Mouse (Mus musculus) cerebellum, postnatal 14 days (tissue): Measurements from ENCODE around the gene Ripor2.
A peak's percentile ranks its signal among the peaks of the same experiment; 100 is the strongest.

ENCODE experiments used
- DNase-seq, 2 experiments: peaks; one replicate each; pipeline ENCODE4 v3.0.0; 2021; ENCODE audit warnings: mixed read lengths in 2 of 2

Gene Ripor2

DNA sequence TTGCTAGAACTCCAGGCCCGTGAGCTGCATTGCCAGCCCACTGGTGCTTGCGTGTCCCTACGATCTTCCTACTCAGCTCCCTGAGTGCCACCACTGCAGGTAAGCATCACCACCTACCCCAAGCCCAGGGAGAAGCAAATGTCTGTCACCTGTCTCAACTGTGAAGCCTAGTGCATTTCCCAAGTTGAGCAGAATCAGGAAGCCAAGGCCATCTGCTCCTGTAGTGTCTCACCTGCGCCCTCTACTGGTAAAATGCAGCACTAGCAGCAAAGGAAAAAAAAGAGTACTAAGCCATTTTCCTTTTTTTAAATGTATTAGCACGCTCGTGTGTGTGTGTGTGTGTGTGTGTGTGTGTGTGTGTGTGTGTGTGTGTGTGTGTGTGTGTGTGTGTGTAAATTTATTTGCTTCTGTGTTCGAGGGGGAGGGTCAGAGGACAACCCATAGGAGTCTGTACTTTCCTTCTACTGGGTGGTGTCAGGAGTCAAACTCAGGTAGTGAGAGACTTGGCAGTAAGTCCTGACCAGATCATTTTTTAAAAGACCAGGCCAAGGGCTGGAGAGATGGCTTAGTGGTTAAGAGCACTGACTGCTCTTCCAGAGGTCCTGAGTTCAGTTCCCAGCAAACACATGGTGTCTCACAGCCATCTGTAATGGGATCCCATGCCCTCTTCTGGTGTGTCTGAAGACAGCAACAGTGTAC, 194.3 kb downstream of the Ripor2 start:
- peak; percentile 65 to 75 for DNase-seq

GRCm38 (mm10) chr13:24778026-24778425, 196.0 kb downstream of the Ripor2 start:
- DNase-seq, result no peak

DNA sequence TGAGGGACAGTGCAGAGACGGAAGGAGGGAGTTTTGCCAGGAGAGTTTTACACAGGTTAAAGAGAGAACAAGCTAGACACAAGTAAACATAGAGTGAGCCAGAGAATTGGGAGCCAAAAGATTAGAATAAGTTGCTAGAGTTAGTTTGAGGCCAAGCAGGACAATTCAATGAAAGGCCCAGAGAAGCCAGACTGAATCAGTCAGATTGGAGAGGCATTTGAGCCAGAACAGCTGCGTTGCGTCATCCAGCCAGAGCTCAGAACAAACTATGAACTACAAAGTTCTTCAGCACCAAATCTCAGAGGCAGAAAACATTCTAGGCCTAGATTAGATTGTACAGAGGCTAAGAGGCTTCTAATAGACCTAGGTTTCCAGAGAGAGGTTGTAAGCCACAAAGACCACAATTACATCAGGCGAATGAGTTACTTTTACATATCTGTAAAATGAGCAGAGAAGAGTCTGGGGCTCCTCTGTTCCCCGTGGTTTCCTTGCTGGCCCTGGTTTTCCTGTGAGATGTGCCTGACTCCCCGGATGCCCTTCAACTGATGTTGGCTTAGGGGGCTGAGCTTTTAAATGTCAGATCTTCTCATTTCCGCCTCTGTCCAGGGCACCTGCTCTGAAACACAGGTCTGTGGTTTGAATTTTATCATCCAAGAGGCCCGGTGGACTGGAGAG, 196.9 kb downstream of the Ripor2 start:
- DNase-seq, result no peak

DNA sequence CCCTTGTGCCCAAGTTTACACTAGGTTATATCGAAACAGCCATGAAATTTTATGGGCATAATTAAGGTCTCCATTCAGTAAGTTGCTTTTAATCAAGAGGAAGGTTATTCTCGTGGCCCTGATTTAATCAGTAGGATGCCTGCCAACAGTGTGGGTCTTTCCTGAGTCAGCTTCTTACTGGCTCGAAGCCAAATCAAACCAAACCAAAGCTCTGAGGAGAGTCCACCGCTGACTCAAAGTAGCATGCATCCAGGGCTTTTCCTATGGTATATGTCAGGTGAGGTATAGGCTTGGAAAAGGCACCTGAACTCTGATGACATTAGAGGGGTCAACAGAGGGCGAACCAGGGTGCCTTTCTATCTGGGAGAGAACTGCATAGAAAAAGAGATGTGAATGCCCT, 199.9 kb downstream of the Ripor2 start:
- no peak for DNase-seq
